9 mouse cellular contexts compared by ENCODE assay signal in the genomic region with DNA sequence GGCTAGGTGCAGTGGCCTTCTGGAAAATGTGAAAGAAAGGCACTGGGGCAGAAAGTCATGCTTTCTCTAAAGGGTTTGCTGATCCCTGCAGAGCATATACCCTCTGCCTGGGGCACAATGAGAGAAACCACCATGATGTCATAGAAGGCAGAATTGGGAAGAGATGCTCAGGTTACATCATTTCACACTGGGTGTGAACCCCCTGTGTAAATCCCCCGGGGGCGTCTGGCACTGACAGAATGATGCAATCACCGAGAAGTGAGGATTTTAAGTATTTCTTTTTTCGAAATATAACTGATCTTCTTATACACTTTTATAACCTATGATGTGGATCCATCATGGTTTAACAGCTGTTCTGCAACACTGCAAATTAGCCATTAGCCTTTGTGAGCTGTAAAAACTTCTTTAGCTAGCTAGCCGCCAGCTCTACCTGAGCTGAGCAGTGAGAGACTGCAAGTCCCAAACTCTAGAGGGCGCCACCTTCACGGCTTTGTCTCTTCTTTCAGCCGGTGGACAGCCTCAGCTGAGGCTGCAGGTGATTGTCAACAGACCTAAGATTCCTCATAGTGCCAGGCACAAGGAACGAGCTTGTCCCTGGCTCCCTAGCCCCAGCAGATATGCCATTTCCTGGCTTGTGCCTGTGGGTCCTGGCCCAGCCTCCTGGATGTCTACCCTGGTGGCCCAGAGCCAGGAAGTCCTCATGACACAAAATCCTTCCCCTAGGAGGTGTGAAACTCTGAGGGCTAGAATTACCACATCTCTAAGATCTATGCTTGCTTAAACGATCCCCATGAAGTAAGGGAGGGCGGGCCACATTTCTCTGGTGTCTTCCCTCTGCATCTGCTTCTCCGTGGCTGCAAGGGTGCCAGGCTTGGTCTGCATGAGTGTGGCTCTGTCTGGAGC. TPM values are rescaled to one million over a fixed set of nuclear protein-coding genes. Genes with fewer than 3 reads are reported as not detected.
A peak's percentile ranks its signal among the peaks of the same experiment; 100 is the strongest.
DNase-seq lines count a peak whose midpoint lies in the region; ATAC-seq and TF ChIP-seq lines count a peak whose summit lies in the region.
"Had no signal": no experiment of that assay in that cellular context is flagged by ENCODE, and none has a peak within 500 bp of the region (broad histone marks: within the 10 kb centered on the region; RNA-seq: fewer than 3 reads in every experiment).

No protein-coding gene starts in this region.

- no peaks in the 10 kb centered on the region for H3K9me3 ChIP-seq in hindbrain, embryonic 11.5 days (ENCODE audit: control insufficient read depth, low read length)
- no peaks in the 10 kb centered on the region for H3K9me3 ChIP-seq in hindbrain, embryonic 16.5 days (ENCODE audit: control insufficient read depth, low read length)

- H3K27me3 ChIP-seq in hindbrain, embryonic 11.5 days (ENCODE audit: control insufficient read depth, insufficient read depth, low read length) = no peaks in the 10 kb centered on the region
- no peaks in the 10 kb centered on the region for H3K27me3 ChIP-seq in hindbrain, embryonic 16.5 days (replicated peaks; ENCODE audit: control insufficient read depth, insufficient read depth, low read length)
- H3K27me3 ChIP-seq in myocyte (ENCODE audit: control insufficient read depth, insufficient read depth, insufficient read length) = no peaks in the 10 kb centered on the region

- 48% methylated on average over 12 of the region's 12 CpGs for WGBS in hindbrain, embryonic 11.5 days
- WGBS in hindbrain, embryonic 16.5 days = 52% methylated on average over 12 of the region's 12 CpGs

- peak; percentile 65 for DNase-seq in hindbrain, embryonic 11.5 days (ENCODE audit: low spot score)
- peak; percentile 74 for DNase-seq in brain, adult 2 months (ENCODE audit: low read depth, low spot score)
- peak; percentile 45 for DNase-seq in gastrocnemius, adult 2 months
- DNase-seq in kidney, postnatal 36 days = peak; percentile 40 to 74
- peak; percentile 69 for DNase-seq in thymus, postnatal 25 days

- H3ac ChIP-seq in myocyte (ENCODE audit: control insufficient read depth, insufficient read length) = no peak overlapping the region

- no peaks in the 10 kb centered on the region for H3K36me3 ChIP-seq in hindbrain, embryonic 11.5 days (ENCODE audit: control insufficient read depth, insufficient read depth, low read length)
- no peaks in the 10 kb centered on the region for H3K36me3 ChIP-seq in hindbrain, embryonic 16.5 days (ENCODE audit: control insufficient read depth, insufficient read depth, low read length)
- H3K36me3 ChIP-seq in myocyte (ENCODE audit: control insufficient read depth, insufficient read depth) = no peaks in the 10 kb centered on the region

- no peak; the same call in 1 of the 2 replicates for ATAC-seq in hindbrain, embryonic 11.5 days (ENCODE audit: low FRiP score)
- ATAC-seq in hindbrain, embryonic 16.5 days = no peak
- peak; percentile 69 for ATAC-seq in CD4-positive, CD25-positive, alpha-beta regulatory T cell, adult 4 months

- no peak overlapping the region for H3K27ac ChIP-seq in hindbrain, embryonic 11.5 days (ENCODE audit: low read depth, low read length)
- no peak overlapping the region for H3K27ac ChIP-seq in hindbrain, embryonic 16.5 days (ENCODE audit: low read depth, low read length)
- no peak overlapping the region for H3K27ac ChIP-seq in gastrocnemius, adult 2 months

- no peak overlapping the region for H3K9ac ChIP-seq in hindbrain, embryonic 11.5 days (ENCODE audit: low read depth, low read length)
- H3K9ac ChIP-seq in hindbrain, embryonic 16.5 days (ENCODE audit: low read depth, low read length) = no peak overlapping the region

- H3K4me2 ChIP-seq in hindbrain, embryonic 11.5 days (replicated peaks; ENCODE audit: low read depth, low read length) = no peak overlapping the region
- no peak overlapping the region for H3K4me2 ChIP-seq in hindbrain, embryonic 16.5 days (ENCODE audit: low read length)
- peak overlapping the region; percentile 56 for H3K4me2 ChIP-seq in myocyte (ENCODE audit: low read depth)

- no peaks in the 10 kb centered on the region for H3K4me1 ChIP-seq in hindbrain, embryonic 11.5 days (replicated peaks; ENCODE audit: control insufficient read depth, insufficient read depth, low read length)
- H3K4me1 ChIP-seq in hindbrain, embryonic 16.5 days (ENCODE audit: control insufficient read depth, insufficient read depth, low read depth, low read length) = no peaks in the 10 kb centered on the region

- TF ChIP-seq CTCF in gastrocnemius, adult 2 months (IDR thresholded peaks at IDR 0.05) = peak; percentile 69

- no peak for TF ChIP-seq POLR2A in myocyte (IDR thresholded peaks at IDR 0.05; ENCODE audit: insufficient read length, low read depth)

- H3K79me2 ChIP-seq in myocyte (ENCODE audit: control insufficient read depth, insufficient read depth) = no peaks in the 10 kb centered on the region

- intact Hi-C loops in gastrocnemius, adult 2 months (cut with DNase I) = loop anchor here (10.0 kb wide), 1 partner anchor 89 kb away; no protein-coding TSS in a partner anchor

- H3K4me3 ChIP-seq in hindbrain, embryonic 11.5 days (ENCODE audit: low read depth, low read length) = no peak overlapping the region
- H3K4me3 ChIP-seq in hindbrain, embryonic 16.5 days (ENCODE audit: low read length) = no peak overlapping the region
- H3K4me3 ChIP-seq in gastrocnemius, adult 2 months = no peak overlapping the region
- H3K4me3 ChIP-seq in myocyte = peak overlapping the region; percentile 9

TF ChIP-seq in myocyte, 11 proteins besides CTCF, POLR2A, EP300 and RAD21:
- TF ChIP-seq MAX (IDR thresholded peaks at IDR 0.05; ENCODE audit: low read depth) (no peak), MYOD1 (IDR thresholded peaks at IDR 0.05; ENCODE audit: control insufficient read depth in 1 of 3, insufficient read length in 2 of 3, low read depth in 2 of 3) (no peak), CEBPB (IDR thresholded peaks at IDR 0.05; ENCODE audit: insufficient read depth, poor library complexity, severe bottlenecking) (peak; percentile 64; the same call in 1 of the 2 replicates)

RNA-seq across cellular contexts. Expression of gene AA467197, which starts 29.4 kb away (rescaled TPM):
- polyA plus RNA-seq in hindbrain, embryonic 11.5 days (2014; fragmentation: Nextera tagmentation; extraction: Ambion mirVana) = 0.59 TPM in 1 of 2 replicates, not detected in the other
- polyA plus RNA-seq in hindbrain, embryonic 16.5 days (2015; fragmentation: Nextera tagmentation; extraction: Ambion mirVana) = 0.69 and 0.91 TPM in 2 replicates
- polyA plus RNA-seq in CD4-positive, CD25-positive, alpha-beta regulatory T cell, adult 4 months (2017; shearing (Covaris generic)) = not detected
- under 1 TPM in 1 of 2 experiments, not detected in 1; 0.54 TPM for total RNA-seq in gastrocnemius, adult 2 months (2021)
- 1.2 TPM for polyA plus RNA-seq in myocyte (2012; fragmentation: generic; extraction: Trizol)
- total RNA-seq: left cerebral cortex, postnatal 25 days had no signal

RNA-seq across cellular contexts. Expression of gene Slc30a4, which starts 36.2 kb away (rescaled TPM):
- 7.9 and 12.3 TPM in 2 replicates for polyA plus RNA-seq in hindbrain, embryonic 11.5 days (2014; fragmentation: Nextera tagmentation; extraction: Ambion mirVana)
- polyA plus RNA-seq in hindbrain, embryonic 16.5 days (2015; fragmentation: Nextera tagmentation; extraction: Ambion mirVana) = 4.9 and 6.6 TPM in 2 replicates
- 1 to 10 TPM in 1 of 2 experiments, under 1 TPM in 1; 0.77 to 1.2 TPM for polyA plus RNA-seq in CD4-positive, CD25-positive, alpha-beta regulatory T cell, adult 4 months (2017; shearing (Covaris generic))
- total RNA-seq in gastrocnemius, adult 2 months (2021) = 10 to 100 TPM; 14.4 to 14.8 TPM
- polyA plus RNA-seq in myocyte (2012; fragmentation: generic; extraction: Trizol) = 17.7 TPM

RNA-seq across cellular contexts. Expression of gene Gatm, which starts 55.1 kb away (rescaled TPM):
- 16.0 and 17.7 TPM in 2 replicates for polyA plus RNA-seq in hindbrain, embryonic 11.5 days (2014; fragmentation: Nextera tagmentation; extraction: Ambion mirVana)
- polyA plus RNA-seq in hindbrain, embryonic 16.5 days (2015; fragmentation: Nextera tagmentation; extraction: Ambion mirVana) = 59.9 and 61.8 TPM in 2 replicates
- 1 to 10 TPM in 1 of 2 experiments, under 1 TPM in 1; 0.62 to 1.3 TPM for polyA plus RNA-seq in CD4-positive, CD25-positive, alpha-beta regulatory T cell, adult 4 months (2017; shearing (Covaris generic))
- 1 to 10 TPM; 3.9 to 4.5 TPM for total RNA-seq in gastrocnemius, adult 2 months (2021)
- 65.2 TPM for polyA plus RNA-seq in myocyte (2012; fragmentation: generic; extraction: Trizol)
